Mouse (Mus musculus) small intestine, adult 2 months (tissue): ENCODE data around the gene Rasal1. TPM values are rescaled to one million over a fixed set of nuclear protein-coding genes. Genes with fewer than 3 reads are reported as not detected.

ENCODE experiments used
- H3K27ac ChIP-seq: fragments of 200-500 bp; 2 replicates; pipeline ENCODE4 v1.5.1; 2012; ENCODE audit warnings: low read depth, low read length, control low read depth, inconsistent platforms; ENCODE audit not compliant: insufficient read depth
- H3K27me3 ChIP-seq: fragments of 200-500 bp; 2 replicates; pipeline ENCODE4 v1.6.1; 2012; ENCODE audit warnings: mild to moderate bottlenecking, moderate library complexity, low read length, inconsistent platforms; ENCODE audit not compliant: control insufficient read depth, insufficient read depth
- H3K36me3 ChIP-seq: fragments of 200-500 bp; 2 replicates; pipeline ENCODE4 v1.6.1; 2012; ENCODE audit warnings: mild to moderate bottlenecking, low read length, control low read depth, inconsistent platforms; ENCODE audit not compliant: control insufficient read depth, insufficient read depth
- H3K4me1 ChIP-seq: fragments of 200-500 bp; 2 replicates; pipeline ENCODE4 v1.6.1; 2012; ENCODE audit warnings: low read length, inconsistent platforms, mixed read lengths; ENCODE audit not compliant: control insufficient read depth, insufficient read depth, insufficient read length
- H3K4me3 ChIP-seq: fragments of 200-500 bp; 2 replicates; pipeline ENCODE4 v1.5.1; 2012; ENCODE audit warnings: low read depth, mild to moderate bottlenecking, control low read depth, inconsistent platforms, low read length, moderate library complexity
- CTCF ChIP-seq: fragments of 200-500 bp; IDR thresholded peaks from 2 replicates; pipeline ENCODE4 v1.5.1; 2012; ENCODE audit warnings: low read depth, mild to moderate bottlenecking, control low read depth, inconsistent platforms, low read length, moderate library complexity, mixed read lengths; ENCODE audit not compliant: insufficient replicate concordance, insufficient read length; ENCODE audit errors: extremely low read depth
- POLR2A ChIP-seq: fragments of 200-500 bp; IDR thresholded peaks from 2 replicates; pipeline ENCODE4 v1.6.1; 2012; ENCODE audit warnings: low read depth, mild to moderate bottlenecking, control low read depth, inconsistent platforms, low read length, moderate library complexity
- WGBS: fragments of 180-500 bp; shearing (Covaris S2); methylation state at CpG from one replicate; pipeline ENCODE4 v1.1.7; 2018; 5-methylcytosine and 5-hydroxymethylcytosine counted together
- polyA plus RNA-seq: library from polyadenylated mRNA; depleted of rRNA; stranded (reverse); fragments of >200 nt; gene quantifications from 2 replicates; pipeline ENCODE4 v1.2.3, GENCODE M21; 2012

Gene Rasal1
- polyA plus RNA-seq, 1 experiment = 1.7 TPM

DNA sequence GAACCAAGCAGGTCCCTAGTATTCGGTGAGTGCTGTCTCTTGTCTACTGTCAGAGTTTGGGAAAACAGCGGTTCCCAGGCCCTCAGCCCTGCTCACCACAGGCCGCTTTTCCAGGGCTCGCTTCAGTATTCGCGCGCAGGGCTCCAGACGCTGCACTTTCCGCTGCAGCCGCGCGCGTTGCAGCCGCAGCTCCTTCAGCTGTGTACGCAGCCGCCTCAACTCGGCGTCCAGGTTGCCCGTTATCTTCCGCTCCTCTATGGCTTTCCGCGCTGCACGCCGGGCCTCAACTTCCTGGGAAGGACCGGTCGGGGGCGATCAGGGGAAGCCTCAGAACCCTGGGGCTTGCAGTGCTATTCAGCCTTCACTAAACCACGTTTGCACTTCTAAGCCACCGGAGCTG is 17.5 kb upstream of the Rasal1 start:
- Histone ChIP-seq H3K27me3 (peaks cover 5% of the 10 kb centered on the region), H3K4me3 (no peak overlapping the region), H3K27ac (no peak overlapping the region), H3K36me3 (peaks cover 17% of the 10 kb centered on the region), H3K4me1 (peaks cover 4% of the 10 kb centered on the region)
- TF ChIP-seq CTCF (no peak), POLR2A (no peak)
- 11% methylated on average over 29 of the region's 29 CpGs for WGBS

DNA sequence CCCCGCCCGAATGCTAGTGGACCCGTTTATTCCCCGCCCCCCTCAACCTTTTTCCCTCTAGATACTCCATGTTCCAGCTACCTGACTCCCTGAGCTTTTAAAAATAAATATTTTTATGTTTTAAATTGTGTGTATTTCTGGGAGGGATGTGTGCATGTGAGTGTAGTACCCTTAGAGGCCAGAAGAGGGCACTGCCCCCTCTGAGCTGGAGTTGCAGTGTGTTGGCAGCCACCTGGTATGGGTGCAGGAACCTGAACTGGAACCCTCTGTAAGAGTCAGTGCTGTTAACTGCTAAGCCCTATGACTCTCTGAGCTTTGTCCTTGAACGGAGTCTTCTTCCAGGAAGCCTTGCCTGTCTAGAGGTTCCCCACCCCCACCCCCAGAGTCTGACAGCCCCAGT is 16.7 kb upstream of the Rasal1 start:
- peaks cover 9% of the 10 kb centered on the region for H3K36me3 ChIP-seq

DNA sequence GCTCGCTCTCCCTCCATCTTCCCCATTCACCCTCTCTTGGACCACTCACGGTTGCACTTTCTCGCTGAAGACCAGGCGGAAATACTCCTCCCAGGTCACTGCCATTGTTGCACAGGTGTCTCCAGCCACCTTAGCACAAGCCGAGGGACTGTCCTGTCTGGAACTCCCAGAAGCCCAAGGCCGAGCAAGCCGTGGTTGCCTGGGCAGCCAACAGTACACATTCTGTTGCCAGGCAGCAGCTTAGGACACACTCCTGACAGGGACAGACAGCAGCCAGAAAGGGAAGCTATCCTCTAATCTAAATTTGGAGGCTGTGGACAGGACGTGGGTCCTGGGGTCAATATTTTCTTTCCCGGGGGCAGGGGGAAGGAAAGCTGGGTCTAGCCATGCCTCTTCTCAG is 14.5 kb upstream of the Rasal1 start, which contains the start of gene Cfap73:
TSS of gene Cfap73 (minus strand) at position 105 of the 400 bp plus-strand sequence.
- Histone ChIP-seq H3K4me3 (no peak within 1 kb of the TSS), H3K27me3 (peaks cover 5% of the 10 kb centered on the region), H3K36me3 (no peaks in the 10 kb centered on the region), H3K4me1 (no peaks in the 10 kb centered on the region; the same call in 1 of the 2 replicates), H3K27ac (no peak within 1 kb of the TSS)
- WGBS = 19% methylated on average over 9 of the region's 9 CpGs
- TF ChIP-seq CTCF (no peak), POLR2A (no peak)

More for the DNA sequence above, 16.7 kb upstream of the Rasal1 start:
- TF ChIP-seq POLR2A = no peak
- TF ChIP-seq CTCF = peak; percentile 23; the same call in 1 of the 2 replicates
- peaks cover 5% of the 10 kb centered on the region for H3K27me3 ChIP-seq
- H3K27ac ChIP-seq = no peak overlapping the region
- peaks cover 4% of the 10 kb centered on the region for H3K4me1 ChIP-seq
- no peak overlapping the region for H3K4me3 ChIP-seq
- WGBS = 97% methylated on average over 5 of the region's 5 CpGs

DNA sequence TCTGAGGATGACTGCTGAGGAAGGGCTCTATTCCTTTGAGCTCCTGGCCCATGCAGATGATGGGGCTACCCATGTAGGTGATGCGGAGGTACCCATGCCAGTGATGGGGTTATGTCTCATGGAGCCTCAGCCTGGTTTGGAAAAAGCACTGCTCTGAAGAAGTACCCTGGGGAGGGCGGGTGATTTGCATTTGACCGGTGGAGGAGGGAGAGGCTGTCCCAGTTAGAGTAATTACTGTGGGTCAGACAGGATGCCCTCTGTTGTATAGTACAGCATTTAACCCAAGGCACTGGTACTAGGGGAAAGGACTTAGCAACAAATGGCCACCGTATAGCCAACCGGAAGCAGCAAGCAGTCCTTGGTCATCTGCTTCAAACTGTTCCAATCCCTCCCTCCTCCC is 13.8 kb upstream of the Rasal1 start:
- Histone ChIP-seq H3K4me3 (no peak overlapping the region), H3K4me1 (no peaks in the 10 kb centered on the region; the same call in 1 of the 2 replicates), H3K27ac (no peak overlapping the region), H3K27me3 (peaks cover 5% of the 10 kb centered on the region), H3K36me3 (no peaks in the 10 kb centered on the region)
- TF ChIP-seq CTCF = no peak
- TF ChIP-seq POLR2A = no peak
- 43% methylated on average over 5 of the region's 5 CpGs for WGBS

DNA sequence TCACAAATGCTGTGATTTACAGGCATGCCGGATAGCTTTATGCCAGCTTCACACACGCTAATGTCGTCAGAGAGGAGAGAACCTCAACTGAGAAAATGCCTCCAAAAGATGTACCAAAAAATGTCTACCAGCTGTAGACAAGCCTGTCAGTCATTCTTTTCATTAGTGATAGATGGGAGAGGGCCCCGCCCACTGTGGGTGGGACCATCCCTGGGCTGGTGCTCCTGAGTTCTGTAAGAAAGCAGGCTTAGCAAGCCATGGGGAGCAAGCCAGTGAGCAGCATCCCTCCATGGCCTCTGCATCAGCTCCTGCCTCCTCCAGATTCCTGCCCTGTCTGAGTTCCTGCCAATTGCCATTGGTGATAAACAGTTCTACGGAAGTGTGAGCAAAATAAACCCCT is 13.0 kb upstream of the Rasal1 start:
- no peaks in the 10 kb centered on the region for H3K36me3 ChIP-seq
- TF ChIP-seq POLR2A (no peak), CTCF (no peak)
- WGBS = 77% methylated on average over 5 of the region's 5 CpGs
- H3K4me1 ChIP-seq = no peaks in the 10 kb centered on the region; the same call in 1 of the 2 replicates
- peaks cover 5% of the 10 kb centered on the region for H3K27me3 ChIP-seq
- no peak overlapping the region for H3K4me3 ChIP-seq
- H3K27ac ChIP-seq = no peak overlapping the region

DNA sequence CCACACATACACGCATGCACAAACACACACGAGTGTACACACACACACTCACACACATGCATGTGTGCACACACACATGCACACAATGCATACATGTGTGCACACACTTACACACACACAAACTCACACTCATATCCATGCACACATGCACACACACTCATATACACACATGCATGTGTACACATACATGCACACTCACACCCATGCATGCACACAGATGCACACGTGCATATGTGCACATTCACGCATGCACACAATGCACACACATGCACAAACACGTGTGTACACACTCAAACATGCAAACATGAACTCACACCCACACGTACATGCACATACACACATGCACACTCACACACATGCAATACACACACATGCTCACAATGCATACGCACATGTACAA is 8.5 kb upstream of the Rasal1 start:
- H3K27ac ChIP-seq = no peak overlapping the region
- TF ChIP-seq CTCF (no peak), POLR2A (no peak)
- no peak overlapping the region for H3K4me3 ChIP-seq
- peaks cover 5% of the 10 kb centered on the region; the same call in 1 of the 2 replicates for H3K4me1 ChIP-seq
- no peaks in the 10 kb centered on the region for H3K27me3 ChIP-seq
- H3K36me3 ChIP-seq = no peaks in the 10 kb centered on the region
- WGBS = 89% methylated on average over 7 of the region's 7 CpGs

DNA sequence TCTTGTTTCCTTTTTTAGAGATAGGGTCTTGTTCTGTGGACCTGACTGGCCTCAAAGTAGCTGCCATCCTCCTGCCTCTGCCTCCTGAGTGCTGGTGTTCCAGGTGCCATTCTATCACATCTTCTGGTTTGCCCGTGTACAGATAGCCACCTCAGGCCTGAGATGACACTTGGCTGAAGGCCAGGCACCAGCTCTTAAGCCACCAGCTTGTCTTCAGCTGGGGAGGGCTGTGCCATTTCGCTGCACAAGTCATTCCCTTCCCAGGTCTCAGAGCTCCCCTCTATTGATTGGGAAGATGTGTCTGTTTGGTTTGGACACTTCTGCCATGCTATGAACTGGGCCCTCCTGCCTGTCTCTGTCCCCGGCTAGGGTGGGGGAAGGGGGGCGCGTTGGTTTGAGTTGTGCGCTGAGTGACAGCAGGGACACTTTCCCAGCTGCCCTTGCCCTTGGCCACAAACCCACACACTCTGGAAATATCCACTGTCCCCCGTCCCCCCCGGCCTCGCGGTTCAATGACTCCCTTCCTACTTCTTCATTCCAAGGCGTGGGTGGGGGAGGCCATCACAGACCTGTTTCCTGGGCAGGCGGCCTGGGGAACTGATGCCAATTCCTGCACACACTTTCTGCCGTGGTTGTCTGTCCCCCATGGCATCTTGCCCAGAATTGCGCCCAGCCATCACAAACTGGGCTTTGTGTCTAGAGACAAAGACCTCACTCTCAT is 5.1 kb upstream of the Rasal1 start:
- no peak for TF ChIP-seq POLR2A
- TF ChIP-seq CTCF = no peak

More for the DNA sequence above, 5.1 kb upstream of the Rasal1 start:
- Histone ChIP-seq H3K4me1 (peaks cover 6% of the 10 kb centered on the region), H3K27ac (no peak overlapping the region), H3K27me3 (peaks cover under 1% of the 10 kb centered on the region; the same call in 1 of the 2 replicates), H3K36me3 (no peaks in the 10 kb centered on the region), H3K4me3 (no peak overlapping the region)
- WGBS = 33% methylated on average over 14 of the region's 14 CpGs
